Mouse (Mus musculus) gastrocnemius, postnatal 10 days (tissue): Measurements from ENCODE around the gene Nfat5. TPM values are rescaled to one million over a fixed set of nuclear protein-coding genes. Genes with fewer than 3 reads are reported as not detected.

Experiments used
- DNase-seq: peaks from one replicate; pipeline ENCODE4 v3.0.0; 2021; ENCODE audit warnings: mixed read lengths
- total RNA-seq, 2 experiments: library from RNA; stranded (reverse); gene quantifications; 2 replicates each; pipeline ENCODE4 v1.2.3; 2021

The Nfat5 gene
- total RNA-seq, 2 experiments from 2014 or later = 23.2 to 32.7 TPM

- no peak for DNase-seq
These were observed 947 bp upstream of the Nfat5 start for GRCm38 (mm10) chr8:107292119-107292927.

GRCm38 (mm10) chr8:107293641-107294628 is 665 bp downstream of the Nfat5 start:
- peak; percentile 64 for DNase-seq

DNA sequence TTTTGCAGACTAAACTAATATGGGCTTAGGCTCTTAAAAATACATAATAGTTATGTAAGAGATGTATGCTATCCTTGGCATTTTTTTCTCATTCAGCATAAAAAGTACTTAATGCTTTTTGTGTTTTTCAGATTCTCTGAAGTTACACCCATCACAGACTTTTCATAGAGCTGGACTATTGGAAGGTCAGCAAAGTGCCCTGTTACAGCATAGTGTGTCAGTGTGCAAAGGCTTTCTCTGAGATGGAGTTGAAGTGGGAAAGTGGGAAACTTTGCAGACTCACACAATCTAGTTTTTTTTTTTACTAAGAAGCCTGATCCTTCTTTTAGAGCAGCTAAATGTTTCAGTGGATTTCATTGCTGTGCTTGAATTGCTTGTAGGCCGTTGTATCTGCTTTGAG is 2.2 kb downstream of the Nfat5 start:
- no peak for DNase-seq

DNA sequence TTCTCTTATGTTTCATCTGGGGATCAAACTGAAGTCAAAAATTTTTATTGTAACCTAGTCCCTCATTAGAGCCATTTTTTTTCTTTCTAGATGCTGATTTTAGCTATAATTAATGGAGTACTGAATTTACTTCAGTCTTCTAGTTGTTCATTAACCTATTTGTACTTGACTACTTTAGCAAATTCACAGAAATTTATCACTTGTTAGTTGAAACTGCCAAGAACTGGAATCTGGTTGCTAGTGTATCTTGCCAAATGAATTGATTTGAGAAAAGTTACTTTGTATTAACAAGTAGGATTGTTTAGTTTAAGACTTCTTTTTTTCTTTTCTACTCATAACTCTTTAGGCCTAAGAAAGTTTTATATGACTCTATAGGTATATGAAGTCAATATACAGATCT is 18.6 kb downstream of the Nfat5 start:
- no peak for DNase-seq

GRCm38 (mm10) chr8:107324142-107324541 is 30.9 kb downstream of the Nfat5 start:
- peak; percentile 57 for DNase-seq

DNA sequence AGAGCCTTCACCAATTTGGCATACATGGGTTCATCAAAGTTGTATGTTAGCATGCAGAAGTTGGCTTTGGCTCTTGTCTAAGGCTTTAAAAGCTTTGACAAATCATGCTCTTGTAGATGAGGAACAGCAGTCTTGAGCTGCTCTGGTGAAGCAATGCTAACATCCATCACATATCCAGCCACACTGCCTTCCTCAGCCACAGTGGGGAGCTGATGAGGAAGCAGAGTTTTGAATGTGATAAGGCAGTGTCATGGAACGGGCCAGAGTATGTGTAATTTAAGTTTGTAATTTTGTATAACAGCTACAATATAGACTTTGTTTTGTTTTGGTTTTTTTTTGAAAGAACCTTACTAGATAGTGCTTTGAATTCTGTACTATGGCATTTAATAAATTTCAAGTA is 36.3 kb downstream of the Nfat5 start:
- no peak for DNase-seq

DNA sequence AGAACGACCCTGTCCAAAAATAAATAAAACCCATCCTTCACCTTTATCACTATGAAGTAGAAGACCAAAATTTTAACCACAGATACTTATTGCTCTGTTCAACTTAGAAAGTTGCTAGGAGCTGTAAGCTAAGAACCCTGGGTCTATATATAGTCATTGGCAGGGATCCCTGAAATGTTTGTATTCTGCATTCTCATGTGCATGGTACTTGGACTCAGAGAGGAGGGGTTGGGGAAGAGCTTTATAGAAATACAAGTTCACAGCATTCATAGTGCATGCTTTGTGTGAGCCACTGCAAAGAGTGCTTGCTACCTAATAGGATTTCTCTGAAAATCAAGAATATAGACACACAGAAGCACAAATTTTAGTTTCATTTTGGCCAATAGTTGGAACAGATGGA is 43.2 kb downstream of the Nfat5 start:
- DNase-seq = no peak

DNA sequence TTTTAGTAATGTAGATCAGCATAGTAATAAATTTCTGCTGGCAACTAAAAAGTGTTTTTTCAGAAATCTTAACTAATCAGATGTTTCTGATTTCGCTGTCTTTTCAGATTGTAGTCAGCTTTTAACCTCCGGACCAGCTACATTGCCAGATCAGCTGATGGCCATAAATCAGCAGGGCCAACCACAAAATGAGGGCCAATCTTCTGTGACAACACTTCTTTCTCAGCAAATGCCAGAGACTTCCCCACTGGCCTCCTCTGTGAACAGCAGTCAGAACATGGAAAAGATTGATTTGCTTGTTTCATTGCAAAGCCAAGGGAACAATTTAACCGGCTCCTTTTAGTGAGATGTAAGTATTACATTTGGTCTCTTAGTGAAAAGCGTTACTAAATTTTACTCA is 77.0 kb downstream of the Nfat5 start:
- DNase-seq = no peak

DNA sequence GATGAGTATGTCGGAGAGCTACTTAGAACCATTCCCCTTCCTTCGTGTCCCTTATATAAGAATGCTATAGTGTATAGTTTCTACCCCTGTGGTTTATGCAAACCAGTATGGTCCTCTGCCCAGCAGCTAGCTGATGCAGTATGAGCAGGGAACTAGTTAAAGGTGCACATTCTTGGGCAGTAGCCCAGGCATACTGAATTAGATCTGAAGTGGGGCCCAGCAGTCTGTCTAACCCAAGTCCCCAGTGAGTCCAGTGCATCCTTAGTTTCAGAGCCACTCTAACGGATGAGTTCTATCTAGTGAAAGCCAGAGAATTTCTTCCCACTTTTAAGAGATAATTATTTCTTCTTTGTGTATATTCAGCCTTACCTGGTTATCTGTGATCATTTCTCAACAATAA is 84.1 kb downstream of the Nfat5 start:
- DNase-seq = no peak

- no peak for DNase-seq
These were observed 87.5 kb downstream of the Nfat5 start for GRCm38 (mm10) chr8:107380734-107381133.

DNA sequence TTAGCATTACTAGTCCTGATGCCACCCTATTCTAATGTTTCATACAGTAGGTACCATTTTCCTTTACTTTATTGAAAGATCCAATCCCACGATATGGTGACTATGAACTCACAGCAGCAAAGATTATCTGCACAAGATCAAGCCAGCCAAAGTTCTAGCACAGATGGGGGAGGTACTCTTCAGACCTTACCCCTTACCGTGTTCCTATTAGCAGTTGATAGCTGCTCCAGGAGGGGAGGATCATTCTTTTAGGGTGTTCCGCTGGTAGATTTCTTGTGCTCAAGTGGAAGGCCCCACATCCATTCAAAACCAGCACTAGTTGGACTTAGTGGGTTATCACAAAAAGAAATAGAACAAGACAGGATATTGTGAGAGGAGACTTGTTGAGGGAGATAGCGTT is 88.4 kb downstream of the Nfat5 start:
- DNase-seq = no peak

DNA sequence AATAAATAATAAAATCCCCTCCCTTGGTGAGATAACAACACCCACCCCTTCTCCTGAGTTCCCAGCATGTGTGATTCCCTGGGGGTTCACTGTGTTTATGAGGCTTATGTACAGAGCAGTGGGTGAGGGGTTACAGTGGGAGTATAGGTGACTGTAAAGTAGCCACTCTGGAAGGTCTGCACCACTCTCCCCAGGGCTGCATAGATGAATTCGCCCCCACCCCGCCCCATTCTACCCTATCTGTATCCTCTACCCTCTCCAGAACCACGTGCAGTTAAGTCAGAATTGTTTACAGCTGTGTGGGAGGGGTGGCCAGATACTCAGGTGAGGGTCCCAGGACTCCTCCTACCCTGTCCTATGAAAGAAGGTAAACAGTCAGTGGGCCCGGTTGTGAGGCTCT is 89.6 kb downstream of the Nfat5 start:
- DNase-seq = no peak

DNA sequence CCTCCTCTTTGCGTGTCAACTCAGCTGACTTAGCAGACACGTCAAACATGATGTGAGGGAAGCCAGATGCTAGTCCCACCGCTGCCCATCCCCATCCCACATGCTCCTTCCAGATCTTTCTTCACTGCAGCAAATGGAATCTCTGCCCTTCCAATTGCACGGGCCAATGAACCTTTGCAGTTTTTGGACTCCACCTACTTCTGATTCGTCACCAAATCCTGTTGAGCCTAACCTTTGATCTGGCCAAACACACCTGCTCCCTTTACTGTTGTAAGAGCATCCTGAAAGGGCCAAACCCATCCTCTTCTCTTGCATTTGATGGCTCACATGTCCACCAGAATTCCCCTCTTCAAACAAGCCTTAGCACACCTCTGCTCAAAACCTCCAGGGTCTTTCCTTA is 91.4 kb downstream of the Nfat5 start:
- no peak for DNase-seq

GRCm38 (mm10) chr8:107385063-107385462 is 91.8 kb downstream of the Nfat5 start:
- DNase-seq = no peak

- no peak for DNase-seq
These were observed 92.9 kb downstream of the Nfat5 start for GRCm38 (mm10) chr8:107386171-107386570.

DNA sequence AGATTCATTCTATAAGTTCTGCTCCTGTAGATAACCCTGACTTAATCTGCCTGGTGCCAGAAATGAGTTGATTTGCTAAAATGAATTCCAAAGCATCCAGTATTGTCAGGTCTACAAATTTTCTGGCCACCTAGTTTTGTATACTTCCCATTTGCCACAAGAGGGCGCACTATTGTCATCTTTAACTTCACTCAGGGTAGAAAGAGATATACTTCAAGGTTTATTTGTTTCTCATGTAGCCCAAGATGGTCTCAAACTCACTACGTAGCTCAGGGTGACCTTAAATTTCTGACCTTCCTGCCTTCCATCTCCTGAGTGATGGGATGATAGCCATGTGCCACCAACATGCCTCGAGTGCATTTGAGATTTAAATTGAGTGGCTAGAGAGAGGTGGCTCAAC is 93.4 kb downstream of the Nfat5 start:
- DNase-seq = no peak

DNA sequence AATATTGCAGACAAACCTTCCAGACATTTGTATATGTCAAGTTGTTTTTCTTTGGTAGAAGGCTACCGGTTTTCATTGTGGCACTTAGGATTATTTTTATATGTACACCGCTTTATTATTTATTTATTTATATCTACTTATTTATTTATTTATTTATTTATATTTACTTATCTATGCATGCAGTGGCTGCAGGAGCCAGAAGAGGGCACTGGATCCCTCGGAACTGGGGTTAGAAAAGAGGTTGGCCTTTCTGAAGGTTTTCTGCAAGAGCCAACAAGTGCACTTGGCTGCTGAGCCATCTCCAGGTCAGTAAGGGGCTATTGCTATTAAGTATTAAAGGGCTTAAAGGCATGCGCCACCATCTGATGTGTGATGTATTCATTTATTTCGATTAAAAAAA is 94.6 kb downstream of the Nfat5 start:
- peak; percentile 30 for DNase-seq

DNA sequence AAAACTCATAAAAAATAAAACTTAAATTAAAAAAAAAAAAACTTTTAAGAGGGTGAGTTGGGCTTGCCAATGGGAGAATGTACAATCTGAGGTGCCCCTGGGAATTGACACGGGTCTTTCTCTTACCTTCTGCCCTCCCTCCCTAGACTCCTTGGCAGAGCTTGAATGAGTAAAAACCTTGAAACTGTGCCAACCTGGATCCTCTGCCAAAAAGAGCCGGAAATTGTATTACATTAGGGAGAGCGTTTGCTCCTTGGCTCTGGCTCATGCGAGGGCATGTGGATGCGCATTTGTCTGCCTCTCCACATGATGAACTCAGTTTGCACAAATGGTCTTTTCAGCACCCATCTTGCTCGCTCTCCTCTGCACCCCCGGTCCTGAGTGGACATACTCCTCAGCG is 96.3 kb downstream of the Nfat5 start:
- DNase-seq = no peak

DNA sequence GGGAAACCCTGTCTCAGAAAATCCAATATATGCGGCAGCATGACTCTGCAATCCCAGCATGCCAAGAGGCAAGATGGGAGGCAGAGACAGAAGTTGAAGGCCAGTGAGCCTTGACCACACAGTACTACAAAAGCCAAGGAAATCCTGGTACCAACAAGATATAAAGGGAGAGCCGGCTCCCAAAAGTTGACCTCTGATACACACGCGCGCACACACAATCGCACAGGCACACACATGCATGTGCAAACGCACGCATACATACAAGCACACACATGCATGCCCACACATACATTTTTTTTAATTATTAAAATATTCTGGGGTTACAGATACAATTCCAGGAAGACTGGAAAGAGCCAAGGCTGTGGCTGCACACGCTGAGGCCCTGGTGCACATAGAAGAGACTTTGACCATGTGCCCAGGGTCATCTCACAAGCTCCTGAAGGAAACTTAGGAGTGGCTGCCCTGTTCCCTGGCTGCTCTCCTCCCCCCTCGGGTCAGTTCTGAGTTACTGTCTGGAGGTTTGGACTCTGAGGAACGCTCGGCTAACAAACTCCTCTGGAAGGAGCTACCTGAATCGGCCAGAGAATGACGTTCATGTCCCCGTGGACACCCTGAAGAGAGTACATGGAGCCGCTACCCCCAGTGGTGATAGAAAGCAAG is 97.3 kb downstream of the Nfat5 start:
- no peak for DNase-seq

GRCm38 (mm10) chr8:107391136-107391516 is 97.9 kb downstream of the Nfat5 start:
- no peak for DNase-seq

- no peak for DNase-seq
These were observed 102.1 kb downstream of the Nfat5 start for GRCm38 (mm10) chr8:107395397-107395796.

DNA sequence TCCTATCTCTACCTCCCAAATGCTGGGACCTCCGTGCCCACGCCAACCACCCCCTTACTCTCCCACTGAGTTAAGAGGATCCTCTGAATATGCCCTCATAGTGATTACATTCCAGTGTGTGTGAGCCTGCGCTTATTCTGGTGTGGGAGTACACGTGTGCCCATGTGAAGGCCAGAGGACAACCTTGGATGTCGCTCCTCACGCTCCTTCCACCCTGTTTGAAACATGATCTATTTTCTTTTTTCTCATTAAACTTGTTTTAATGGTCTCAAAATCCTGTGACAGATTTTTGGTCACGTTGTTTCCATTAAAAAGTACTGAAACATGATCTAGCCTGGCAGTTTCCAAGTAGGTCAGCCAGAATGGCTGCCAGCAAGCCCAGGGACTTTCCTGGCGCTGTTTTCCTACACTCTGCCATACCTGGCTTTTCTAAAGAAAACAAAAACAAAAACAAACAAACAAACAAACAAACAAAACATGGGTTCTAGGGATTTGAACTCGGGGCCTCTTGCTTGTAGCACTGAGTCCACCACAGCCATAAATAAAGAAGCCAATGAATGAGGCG is 102.9 kb downstream of the Nfat5 start:
- no peak for DNase-seq
